Mouse (Mus musculus): Measurements from ENCODE around the gene Pigg. TPM values are rescaled to one million over a fixed set of nuclear protein-coding genes. Genes with fewer than 3 reads are reported as not detected.

The Pigg gene
- total RNA-seq (2023): 1 to 10 TPM; 2.2 to 2.3 TPM

GRCm38 (mm10) chr5:108312224-108313064 is at the start of gene Pigg:
Gene Pigg, plus strand, starts transcription at chr5:108312609.

GRCm38 (mm10) chr5:108268127-108269062 is 44.0 kb upstream of the Pigg start, which contains the start of gene Dr1:
Gene Dr1, plus strand, starts transcription at chr5:108268897.

GRCm38 (mm10) chr5:108367871-108368332 is 55.5 kb downstream of the Pigg start, which contains the start of gene Gm42517:
Gene Gm42517, minus strand, starts transcription at chr5:108367922.

GRCm38 (mm10) chr5:108388201-108388600 is 75.8 kb downstream of the Pigg start, which contains the start of gene Pde6b:
Gene Pde6b, plus strand, starts transcription at chr5:108388391.

Other genes starting within 250 kb of the Pigg start
- gene Mtf2, start 246.9 kb upstream of the Pigg start, total RNA-seq (2023): 10 to 100 TPM; 33.3 to 39.8 TPM
- 10 to 100 TPM; 51.1 to 51.7 TPM for gene Tmed5, start 180.0 kb upstream of the Pigg start, total RNA-seq (2023)
- gene Ccdc18, start 179.7 kb upstream of the Pigg start, total RNA-seq (2023): 1 to 10 TPM; 6.2 to 7.3 TPM
- gene Dr1, start 43.7 kb upstream of the Pigg start, total RNA-seq (2023): 10 to 100 TPM; 38.0 to 43.0 TPM
- under 1 TPM in 1 of 2 experiments, not detected in 1; 0.26 TPM for gene Gm42517, start 55.3 kb downstream of the Pigg start, total RNA-seq (2023)
- gene Pde6b, start 75.8 kb downstream of the Pigg start, total RNA-seq (2023): not detected
- 10 to 100 TPM; 75.9 to 87.5 TPM for gene Atp5k, start 121.8 kb downstream of the Pigg start, total RNA-seq (2023)
- gene Mfsd7a, start 136.3 kb downstream of the Pigg start, total RNA-seq (2023): 10 to 100 TPM; 15.9 to 22.5 TPM
- gene Pcgf3, start 148.6 kb downstream of the Pigg start, total RNA-seq (2023): 10 to 100 TPM; 12.6 to 15.5 TPM
- gene Cplx1, start 237.4 kb downstream of the Pigg start, total RNA-seq (2023): not detected